Mouse (Mus musculus) kidney, postnatal 25 days (tissue): ENCODE measurements at regions not wholly inside any gene's neighbourhood (a gene's known extent, or its start where the extent isn't known, plus 50 kb on each side); places are given as distances from the start of the nearest gene placed in this dataset.

Source experiments
- DNase-seq, 2 experiments: peaks; one replicate each; pipeline ENCODE4 v3.0.0; 2021; ENCODE audit warnings: mixed read lengths in 2 of 2

- DNase-seq: no peak
Measured at GRCm38 (mm10) chr4:33595763-33596162, 285.7 kb downstream of the Rngtt start.

DNA sequence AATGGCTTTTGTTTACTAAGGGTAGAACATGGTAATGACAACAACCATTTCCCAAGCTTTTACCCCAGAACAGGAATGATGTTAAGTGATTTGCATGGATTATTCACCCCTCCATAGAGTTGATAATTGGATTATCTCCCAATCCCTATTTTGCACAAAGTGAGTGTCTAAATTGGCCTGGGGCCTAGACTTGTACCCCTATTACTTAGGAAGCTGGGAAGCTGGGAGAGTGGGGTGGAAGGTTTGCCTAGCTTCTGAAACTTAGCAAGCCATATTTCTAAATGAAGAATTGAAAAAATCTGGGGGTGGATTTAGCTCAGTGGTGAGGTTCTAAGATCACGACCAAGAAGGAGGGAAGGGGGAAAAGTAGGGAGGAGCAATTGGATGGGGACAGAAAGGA is 289.9 kb downstream of the Rngtt start:
- DNase-seq: no peak

- DNase-seq: no peak
Measured at GRCm38 (mm10) chr4:33600805-33601204, 290.7 kb downstream of the Rngtt start.

- DNase-seq: no peak
Measured at GRCm38 (mm10) chr4:33604636-33605035, 294.5 kb downstream of the Rngtt start.

GRCm38 (mm10) chr4:33639821-33640575 is 284.4 kb upstream of the Cnr1 start:
- no peak for DNase-seq

GRCm38 (mm10) chr4:33640576-33641255 is 283.7 kb upstream of the Cnr1 start:
- no peak for DNase-seq

GRCm38 (mm10) chr4:33641883-33642282 is 282.5 kb upstream of the Cnr1 start:
- no peak for DNase-seq

DNA sequence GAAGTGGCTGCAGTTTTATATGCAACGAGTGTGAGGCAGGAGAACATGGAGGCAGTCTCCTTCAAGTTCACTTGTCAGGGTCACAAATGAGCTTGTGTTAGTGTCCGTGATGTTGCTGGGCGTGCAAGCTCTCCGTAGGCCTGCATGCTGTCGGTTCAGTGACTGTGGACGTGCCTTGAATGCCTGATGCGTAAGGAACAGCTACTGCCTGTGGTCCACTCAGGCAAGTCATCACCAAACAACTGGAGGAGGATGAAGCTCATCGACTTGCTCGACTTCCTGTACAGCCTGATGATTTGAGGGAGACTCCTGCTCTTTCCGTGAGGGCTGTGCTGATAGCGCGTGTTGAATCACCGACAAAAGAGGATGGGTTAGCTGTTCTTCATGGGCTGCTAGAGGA is 281.9 kb upstream of the Cnr1 start:
- no peak for DNase-seq

- no peak for DNase-seq
Measured at GRCm38 (mm10) chr4:33645217-33645616, 279.2 kb upstream of the Cnr1 start.

GRCm38 (mm10) chr4:33651292-33651691 is 273.1 kb upstream of the Cnr1 start:
- no peak for DNase-seq

- no peak for DNase-seq
Measured at GRCm38 (mm10) chr4:33659766-33660165, 264.6 kb upstream of the Cnr1 start.

DNA sequence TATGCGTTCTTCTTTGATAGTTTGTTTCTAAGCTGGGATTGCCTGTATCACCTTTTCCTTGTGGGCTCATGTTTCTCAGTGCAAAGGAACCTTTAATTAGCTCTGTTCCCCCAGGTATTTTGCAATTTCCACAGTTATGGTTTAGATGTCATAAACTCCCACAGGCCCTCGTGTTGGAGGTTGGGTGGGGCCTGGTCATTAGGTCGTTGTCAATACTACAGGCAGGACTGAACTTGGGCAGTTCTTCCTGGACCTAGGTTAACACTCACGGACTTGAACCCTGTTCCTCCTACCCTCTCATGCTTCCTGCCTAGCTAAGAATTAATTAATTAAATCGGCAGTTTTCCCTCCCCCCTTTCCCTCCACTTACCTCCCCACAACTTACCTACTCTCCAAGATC is 263.8 kb upstream of the Cnr1 start:
- no peak for DNase-seq

DNA sequence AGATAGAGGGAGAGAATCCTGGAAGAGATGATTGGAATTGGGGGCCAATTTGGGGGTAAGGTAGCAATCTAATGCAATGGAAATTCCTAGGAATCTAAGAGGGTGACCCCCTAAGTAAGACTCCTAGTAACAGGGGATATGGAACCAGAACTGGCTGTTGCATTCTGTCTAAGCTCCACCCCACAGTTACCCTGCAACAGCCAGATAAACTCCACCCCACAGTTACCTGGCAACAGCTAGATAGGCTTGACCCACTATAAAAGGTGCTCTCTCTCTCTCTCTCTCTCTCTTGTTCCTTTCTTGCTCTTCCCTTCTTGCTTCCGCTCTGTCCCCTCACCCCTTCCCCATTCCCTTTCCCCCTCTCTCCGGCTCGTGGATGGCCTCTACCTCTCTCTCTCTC is 262.5 kb upstream of the Cnr1 start:
- no peak for DNase-seq

DNA sequence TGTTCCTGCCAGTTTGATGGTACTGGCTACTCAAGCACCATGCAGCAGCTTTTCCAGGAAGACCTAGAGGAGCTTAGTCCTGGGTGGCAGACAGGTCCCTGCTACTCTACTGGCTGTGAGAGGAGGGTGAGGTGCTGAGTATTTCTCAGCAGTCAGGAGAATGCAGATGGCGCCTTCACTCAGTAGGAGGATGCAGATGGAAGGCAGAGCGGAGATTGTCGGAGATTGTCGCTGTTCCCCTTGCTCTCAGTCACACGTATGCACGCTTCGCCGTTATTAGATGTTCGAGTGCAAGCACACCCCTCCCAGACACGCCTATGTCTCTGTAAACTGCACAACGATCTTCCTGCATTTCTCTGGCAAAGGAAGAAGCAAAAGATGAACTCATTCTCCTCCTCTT is 261.4 kb upstream of the Cnr1 start:
- no peak for DNase-seq

DNA sequence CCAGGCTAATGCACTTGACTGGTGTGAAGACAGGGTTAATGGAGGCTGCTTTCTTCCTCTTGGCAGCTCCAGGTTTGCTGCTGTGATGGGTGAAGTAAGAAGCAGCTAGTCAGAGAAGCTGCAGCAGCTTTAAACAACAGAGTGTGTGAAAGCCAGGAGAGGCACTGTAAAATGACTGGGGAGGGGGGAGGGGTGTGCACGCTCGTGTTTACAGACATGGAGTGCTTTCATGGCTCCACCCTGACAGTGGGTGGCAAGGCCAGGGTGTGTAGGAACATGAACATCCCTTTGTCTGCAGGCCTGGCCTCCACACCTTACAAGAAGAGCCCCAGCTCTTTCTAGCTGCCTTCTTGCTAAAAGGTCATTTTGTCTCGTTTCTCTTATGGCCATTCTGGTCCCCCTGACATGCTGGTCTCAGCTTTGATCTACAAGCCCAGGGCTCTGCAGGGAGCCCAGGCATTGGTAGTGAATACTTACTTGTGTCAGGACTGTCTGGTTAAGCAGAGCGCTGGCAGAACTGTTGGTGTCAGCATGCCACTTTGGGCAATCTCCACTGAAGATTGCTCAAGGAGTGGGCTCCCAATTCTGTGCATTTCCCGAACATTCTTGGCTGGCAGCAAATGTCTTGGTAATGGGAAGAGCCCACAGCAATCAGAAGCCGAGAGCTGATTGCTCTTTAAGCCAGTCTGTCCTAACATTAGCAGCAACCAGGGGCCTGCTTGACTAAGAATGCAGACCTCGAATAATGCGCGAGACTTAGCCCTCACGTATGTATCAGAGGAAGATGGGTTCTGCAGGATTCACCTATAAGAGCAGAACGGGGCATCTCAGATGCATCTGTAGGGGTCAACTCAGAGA is 260.5 kb upstream of the Cnr1 start:
- DNase-seq: no peak

DNA sequence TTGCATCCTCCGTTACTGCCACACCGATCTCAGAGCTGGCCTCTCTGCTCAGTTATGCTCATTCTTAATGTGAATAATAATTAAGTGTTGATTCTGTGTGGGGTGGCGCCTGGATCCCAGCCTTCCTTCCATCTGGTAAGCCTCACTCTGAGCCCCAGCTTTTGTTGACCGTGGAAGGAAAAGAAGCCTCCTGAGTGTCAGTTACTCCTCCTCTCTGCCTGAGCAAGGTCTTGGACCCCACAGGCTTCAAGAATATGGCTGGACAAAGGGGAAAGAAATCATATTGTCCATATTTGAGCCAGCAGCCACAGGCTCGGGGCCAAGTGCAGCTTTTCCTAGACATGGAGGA is 259.9 kb upstream of the Cnr1 start:
- no peak for DNase-seq

DNA sequence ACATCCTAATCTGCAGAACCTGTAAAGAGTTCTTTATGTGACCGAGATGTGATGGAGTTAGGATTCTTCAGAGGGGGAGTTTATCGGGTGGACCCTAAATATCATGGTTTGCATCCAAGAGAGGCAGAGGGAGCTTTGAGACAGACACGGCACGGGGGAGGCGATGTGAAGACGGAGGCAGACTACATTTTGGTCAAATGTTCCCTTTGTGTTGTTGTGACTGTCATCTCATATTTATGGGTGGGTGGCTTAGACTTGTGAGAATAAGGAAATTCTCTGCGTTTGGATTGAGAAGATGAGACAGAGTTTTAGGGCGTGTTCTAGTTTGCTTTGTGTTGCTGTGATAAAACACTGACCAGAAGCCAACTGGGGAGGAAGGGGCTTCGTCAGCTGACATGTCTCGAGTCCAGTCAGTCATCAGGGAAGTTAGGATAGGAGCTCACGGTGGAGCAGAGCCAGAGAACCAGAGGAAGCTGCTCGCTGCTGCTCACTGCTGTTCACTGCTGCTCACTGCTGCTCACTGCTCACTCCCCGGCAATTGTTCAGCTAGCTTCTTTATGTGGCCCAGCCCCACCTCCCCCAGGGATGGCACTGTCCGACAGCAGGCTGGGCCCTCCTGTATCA is 259.0 kb upstream of the Cnr1 start:
- no peak for DNase-seq

GRCm38 (mm10) chr4:33668431-33668830 is 256.0 kb upstream of the Cnr1 start:
- no peak for DNase-seq

DNA sequence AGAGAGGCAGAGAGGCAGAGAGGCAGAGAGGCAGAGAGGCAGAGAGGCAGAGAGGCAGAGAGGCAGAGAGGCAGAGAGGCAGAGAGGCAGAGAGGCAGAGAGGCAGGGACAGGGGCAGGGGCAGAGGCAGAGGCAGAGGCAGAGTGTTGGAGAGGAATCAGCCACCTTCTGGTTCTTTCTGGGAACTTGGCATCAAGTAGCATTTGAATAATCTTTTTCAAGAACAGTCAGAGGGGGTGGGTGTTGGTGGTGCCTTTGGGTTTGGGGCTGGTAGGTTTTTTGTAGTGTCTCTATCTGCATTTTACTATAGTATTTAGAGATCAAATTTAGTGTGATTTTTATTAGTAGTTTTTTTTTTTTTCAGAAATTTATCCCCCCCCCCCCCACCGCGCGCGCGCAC is 249.3 kb upstream of the Cnr1 start:
- DNase-seq: no peak

GRCm38 (mm10) chr4:33679351-33679750 is 245.0 kb upstream of the Cnr1 start:
- DNase-seq: no peak

- DNase-seq: no peak
Measured at GRCm38 (mm10) chr4:33686135-33686534, 238.3 kb upstream of the Cnr1 start.

GRCm38 (mm10) chr4:33687434-33687833 is 237.0 kb upstream of the Cnr1 start:
- DNase-seq: no peak

- DNase-seq: no peak
Measured at GRCm38 (mm10) chr4:33693441-33693840, 231.0 kb upstream of the Cnr1 start.
